Mouse (Mus musculus) brain, adult 2 months (tissue): Measurements from ENCODE around the gene 1700001J03Rik.
A peak's percentile ranks its signal among the peaks of the same experiment; 100 is the strongest.
"Not testable (repeated sequence)": the region's sequence is repeated elsewhere in the genome, so short reads cannot be mapped to it uniquely, and the experiment has no call there.

Experiments
- DNase-seq: peaks from one replicate; pipeline ENCODE4 v3.0.0; 2011; ENCODE audit warnings: low read depth, low spot score

Gene 1700001J03Rik

DNA sequence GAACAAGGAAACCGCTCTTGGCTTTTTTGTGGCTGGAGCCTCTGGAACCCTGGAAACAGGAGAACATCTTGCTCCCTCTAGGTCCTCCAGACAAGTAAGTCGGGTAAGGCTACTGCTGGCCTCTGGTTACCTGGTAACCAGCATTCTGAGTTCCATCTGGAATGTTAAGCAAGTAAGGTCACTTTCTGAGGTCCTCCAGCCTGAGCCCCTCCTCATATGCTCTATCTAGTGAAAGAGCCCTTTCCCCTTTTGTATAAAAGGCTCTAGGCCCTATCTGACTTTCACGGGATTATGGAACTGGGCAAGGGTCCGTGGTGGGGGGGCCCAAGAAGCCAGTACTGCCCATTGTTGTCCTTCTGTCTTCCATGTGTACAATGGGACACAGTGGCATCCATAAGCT lies at the start of gene 1700001J03Rik:
TSS of gene 1700001J03Rik (minus strand) at position 101 of the 400 bp plus-strand sequence.
- DNase-seq: not testable (repeated sequence)

DNA sequence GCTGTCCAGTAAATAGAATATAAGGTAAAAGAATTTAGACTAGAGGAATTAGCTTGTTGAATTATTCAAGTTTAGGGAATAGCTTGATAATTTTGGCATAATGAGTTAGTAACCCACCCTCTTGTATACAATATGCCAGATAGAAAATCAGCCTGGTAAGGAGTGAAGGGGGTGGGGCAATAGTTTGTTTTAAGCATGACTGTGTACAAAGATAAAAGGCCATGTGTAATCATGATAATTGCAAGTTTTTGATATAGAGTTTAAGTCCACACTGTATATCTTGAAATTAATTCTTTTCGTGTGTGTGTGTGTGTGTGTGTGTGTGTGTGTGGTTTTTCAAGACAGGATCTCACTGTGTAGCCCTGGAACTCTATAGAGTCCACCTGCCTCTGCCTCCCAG lies 49.2 kb upstream of the 1700001J03Rik start:
- DNase-seq: no peak

DNA sequence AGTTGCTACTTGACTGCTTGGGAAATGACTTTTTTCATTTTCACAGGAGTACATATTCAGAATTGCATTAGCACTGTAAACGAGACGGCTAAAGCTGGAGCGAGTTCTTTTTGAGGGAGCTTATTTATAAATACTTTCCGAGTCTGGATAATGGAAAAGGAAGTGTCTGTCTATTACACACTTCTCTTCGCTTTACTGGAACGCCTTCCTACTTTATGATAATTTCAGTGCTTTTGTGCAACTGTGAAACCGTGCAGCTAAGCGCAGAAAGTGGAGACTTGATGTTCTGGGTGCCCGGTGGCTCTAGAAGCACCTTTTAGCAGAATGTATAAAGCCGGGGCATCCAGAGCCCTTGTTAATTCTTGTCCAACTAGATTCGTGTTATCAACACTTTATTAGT lies 47.7 kb upstream of the 1700001J03Rik start:
- no peak for DNase-seq

DNA sequence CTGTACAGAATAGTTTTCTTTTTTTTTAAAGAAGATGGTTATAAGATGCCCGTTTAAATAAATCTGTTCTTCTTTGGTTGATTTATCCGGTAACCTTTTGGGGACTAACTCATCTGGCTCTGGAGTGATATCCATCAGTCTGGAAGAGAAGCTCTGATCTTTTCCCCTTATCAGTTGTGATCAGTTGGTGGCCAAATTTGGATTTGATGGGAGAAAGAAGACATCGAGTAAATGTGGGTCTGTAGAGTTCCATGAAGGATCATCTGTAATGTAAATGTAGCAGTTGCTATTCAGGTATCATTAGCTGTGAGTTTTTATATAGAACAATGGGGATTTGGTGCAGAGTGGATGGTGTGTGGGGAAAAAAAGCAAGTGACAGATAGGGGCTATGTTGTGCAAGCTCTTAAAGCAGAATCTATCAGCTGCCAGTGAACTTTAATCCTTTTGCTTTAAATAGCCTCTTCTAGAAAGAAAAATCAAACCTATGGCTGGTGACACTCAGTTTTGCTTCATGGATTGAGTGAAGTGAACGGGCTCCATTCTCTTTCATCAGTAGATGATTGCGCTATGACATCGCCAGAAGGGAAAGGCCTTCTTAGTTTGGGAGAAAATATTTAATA lies 47.1 kb upstream of the 1700001J03Rik start:
- no peak for DNase-seq

DNA sequence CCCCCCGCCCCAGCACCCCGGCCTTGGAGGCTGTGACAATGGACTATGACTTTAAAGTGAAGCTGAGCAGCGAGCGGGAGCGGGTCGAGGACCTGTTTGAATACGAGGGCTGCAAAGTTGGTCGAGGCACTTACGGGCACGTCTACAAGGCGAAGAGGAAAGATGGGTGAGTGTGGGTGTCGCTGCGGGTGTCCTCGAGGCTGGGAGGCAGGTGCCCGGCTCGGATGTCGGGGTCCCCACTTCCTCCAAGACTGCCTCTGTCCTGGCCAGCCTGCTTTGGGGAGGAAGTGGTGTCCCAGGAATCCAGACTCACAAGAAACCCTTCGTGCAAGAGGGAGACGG lies 46.5 kb upstream of the 1700001J03Rik start:
- peak; percentile 40 for DNase-seq

DNA sequence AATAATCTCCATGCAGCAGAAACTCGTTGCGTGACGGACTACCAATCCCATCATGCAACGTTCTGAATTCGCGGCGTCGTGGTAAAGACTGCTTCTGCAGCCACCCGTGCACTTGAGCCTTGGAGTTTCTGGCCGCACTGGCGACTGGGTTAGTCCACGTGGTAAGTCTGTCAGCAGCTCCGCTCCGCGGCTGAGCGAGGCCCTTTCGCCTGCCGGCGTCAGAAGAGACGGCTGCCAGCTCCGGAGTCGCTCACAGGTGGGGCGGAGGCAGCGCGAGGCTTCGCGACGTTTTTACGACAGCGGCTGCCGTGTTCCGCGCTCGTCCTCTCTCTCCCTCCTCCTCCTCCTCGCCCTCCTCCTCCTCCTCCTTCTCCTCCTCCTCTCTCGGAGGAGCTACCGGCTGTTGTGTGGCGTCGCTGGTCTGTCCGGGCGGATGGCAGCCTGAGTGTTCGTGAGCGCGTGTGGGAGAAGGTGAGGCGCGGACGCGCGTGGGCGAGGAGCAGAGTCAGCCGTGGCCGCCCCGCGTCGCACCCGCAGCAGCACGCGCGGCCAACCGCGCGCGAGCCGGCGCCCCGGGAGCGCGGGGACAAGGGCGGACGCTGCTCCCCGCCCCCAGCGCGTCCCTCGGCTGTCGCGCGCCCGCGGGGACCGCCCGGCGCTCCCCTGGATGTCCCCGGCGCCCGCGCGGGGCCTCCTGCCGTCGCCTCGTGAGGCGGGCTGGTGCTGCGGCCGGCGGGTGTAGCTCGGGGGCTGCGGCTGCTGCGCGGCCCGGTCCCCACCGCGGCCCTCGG lies 46.0 kb upstream of the 1700001J03Rik start, which contains the start of gene Cdk8:
TSS of gene Cdk8 (plus strand) at position 367 of the 791 bp plus-strand sequence.
- DNase-seq: peak; percentile 99

DNA sequence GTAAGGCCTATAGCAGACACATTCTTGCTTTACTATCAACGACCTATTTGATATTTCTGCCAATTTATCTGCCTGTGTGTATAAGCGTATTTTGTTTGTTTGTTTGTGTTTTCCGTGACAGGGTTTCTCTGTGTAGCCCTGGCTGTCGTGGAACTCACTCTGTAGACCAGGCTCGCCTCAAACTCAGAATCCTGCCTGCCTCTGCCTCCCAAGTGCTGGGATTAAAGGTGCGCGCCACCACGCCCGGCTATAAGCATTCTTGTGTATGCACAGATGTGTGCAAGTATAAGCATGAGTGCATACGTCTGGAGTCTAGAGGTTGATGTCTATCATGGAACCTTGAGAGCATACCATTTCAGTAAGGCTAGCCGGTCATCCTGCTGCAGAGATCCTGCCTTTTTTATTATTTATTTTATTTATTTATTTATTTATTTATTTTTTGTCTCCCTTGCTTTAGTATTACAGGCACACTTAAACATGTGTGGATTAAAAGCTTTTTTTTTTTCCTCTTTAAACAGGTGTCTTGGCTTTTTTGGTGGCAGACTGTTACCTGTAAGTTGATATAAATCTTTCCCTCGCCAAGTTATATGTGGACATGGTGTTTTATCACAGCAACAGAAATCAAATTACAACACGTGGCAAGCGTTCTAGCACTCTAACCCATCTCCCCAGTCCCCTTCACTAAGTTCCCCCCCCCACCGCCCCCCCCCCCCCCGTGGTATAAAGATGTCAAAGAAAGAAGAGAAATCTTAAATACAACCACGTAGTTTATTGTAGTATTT lies 45.0 kb upstream of the 1700001J03Rik start:
- no peak for DNase-seq

DNA sequence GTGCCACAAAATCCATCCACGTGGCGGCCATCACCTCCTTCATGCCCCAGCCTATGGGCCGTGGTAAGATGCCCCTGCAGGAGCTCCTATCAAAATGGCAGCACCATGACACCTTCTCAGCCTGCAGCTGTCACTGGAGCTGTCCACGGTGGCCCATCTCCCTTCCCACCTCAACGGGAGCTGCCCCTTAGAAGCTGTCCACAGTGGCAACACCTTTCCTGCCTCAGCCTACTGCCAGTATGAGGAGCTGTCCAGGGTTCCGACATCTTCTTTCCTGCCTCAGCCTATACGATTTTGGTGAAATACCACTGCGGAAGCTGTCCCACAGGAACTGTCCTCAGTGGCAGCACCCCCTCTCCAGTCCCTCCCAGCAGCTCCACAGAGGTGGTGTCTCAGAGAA lies 42.4 kb upstream of the 1700001J03Rik start:
- DNase-seq: no peak

DNA sequence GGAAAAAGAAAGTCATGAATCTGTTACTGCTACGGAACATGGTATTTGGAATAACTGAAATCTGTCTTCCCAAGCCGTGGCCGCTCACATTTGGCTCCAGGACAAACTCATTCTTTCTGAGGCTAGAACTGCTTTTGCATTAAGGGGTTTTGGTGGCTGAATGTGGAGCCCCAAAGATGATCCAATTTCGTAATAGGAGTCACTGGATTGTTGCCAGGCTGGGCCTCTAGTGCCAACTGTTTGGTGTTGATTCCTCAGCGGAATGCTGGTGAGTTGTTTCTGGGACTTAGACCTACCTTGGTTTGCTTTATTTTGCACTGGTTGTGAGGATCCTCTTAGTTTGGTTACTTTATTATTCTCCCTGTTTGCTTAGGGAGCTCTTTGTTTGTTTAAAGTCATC lies 38.7 kb upstream of the 1700001J03Rik start:
- no peak for DNase-seq

DNA sequence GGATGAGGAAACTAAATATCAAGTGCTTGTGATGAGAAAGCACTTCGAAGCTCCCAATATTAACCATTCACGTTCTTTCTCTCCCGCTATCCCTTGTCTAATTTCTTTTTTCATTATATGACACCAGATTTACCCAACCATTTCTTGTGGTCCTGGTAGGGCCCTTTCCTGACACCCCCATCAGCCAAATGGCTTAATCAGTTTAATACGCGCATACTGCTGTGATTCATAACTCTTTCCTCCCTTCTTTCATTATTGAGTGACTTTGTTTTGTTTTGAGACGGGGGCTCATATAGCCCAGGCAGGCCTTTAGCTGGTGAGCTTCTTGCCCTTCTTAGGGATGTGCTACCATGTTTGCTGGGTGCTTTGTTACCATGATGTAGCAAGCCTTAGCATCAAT lies 36.6 kb upstream of the 1700001J03Rik start:
- no peak for DNase-seq

DNA sequence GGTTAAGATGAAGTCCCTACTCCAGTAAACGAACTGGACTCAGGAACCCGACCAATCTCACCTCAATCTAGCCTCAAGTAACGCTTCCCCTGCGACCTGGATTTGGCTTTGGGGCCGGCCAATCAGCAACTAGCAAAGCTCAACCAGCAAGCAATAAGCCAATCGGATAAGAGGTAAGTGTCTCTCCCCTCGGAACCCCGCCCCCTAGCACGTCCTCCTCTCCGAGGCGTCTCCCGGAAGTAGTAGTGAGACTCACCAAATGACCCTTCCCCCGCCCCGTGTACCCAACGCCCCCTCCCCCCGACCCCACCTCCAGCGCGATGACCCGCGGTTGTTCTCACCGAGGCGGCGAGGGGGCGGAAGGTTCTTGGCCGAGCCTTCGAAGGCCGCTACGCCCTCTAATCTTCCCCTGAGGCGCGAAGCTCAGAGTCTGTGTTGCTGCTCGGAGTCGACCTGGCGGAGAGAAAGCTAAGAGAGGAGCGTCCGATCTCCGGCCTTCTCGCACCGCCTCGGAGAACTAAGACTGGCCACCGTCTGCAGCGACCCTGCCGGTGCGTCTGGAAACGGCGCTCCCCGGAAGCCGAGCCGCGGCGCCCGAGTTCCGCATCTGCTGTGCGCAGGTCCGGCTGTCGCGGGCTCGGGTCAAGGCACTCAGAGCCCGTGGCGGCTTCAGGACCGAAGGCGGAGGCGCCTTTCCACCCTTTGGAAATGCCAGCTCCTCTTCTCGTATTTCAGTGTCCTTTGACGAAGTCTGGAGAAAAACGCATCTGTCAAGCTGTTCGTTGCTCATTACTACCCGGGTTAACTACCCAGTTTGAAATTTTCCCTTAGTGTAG lies 36.0 kb upstream of the 1700001J03Rik start, which contains the start of gene Rnf6:
TSS of gene Rnf6 (minus strand) at position 677 of the 836 bp plus-strand sequence.
- peak; percentile 98 for DNase-seq

DNA sequence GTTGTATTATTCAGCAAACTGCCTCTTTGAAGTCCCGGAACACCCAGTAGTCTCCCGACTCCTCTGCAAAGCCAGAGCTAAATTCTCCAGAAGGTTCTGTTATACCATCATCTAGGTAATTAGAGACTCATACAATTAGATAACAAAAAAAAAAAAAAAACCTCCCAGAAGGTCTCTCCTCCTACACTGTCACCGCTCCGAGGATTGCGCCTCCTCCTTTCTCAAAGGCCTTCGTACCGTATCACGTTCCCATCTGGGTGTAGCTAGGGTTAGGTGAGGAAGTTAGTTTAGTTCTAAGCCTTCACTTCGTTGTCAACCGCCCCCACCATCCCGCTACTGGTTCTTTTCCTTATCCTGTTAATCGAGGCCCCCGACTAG lies 35.4 kb upstream of the 1700001J03Rik start:
- no peak for DNase-seq

DNA sequence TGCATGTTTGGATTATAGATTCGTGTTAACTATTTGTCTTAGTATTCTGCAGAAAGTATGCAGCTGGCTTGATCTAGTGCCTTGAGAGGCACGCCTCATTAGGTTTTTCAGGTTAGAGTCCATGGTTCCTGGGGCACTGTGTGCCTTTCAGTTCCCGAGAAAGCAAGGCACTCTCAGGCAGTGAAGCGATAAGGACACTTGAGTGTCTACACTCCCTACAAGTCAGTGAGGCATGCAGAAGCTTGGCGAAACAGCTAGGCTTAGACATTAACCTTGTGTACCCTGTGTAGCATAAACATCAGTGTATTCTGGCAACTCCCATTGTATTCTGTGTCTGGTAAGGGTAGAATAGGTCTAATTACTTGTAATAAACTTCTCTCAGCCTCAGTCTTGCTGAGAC lies 20.4 kb upstream of the 1700001J03Rik start:
- DNase-seq: no peak

DNA sequence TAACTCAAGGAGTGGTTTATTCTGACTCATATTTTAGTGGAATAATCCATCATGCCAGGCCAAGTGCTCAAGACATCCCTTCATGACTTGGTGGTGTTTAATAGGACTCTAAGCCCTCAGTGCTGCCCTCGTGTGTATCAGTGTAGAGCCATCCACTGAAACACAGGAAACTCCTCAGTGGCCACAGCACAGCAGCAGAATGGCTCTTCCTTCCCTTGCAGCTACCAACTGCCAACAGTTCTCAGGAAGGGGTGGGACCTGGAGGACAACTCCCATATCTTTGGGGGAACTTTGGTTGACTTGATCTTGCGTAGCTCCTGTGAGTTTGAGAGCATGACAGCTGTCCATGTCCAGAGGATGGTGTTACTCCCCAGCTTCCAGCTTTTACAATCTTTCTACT lies 18.8 kb upstream of the 1700001J03Rik start:
- DNase-seq: no peak

DNA sequence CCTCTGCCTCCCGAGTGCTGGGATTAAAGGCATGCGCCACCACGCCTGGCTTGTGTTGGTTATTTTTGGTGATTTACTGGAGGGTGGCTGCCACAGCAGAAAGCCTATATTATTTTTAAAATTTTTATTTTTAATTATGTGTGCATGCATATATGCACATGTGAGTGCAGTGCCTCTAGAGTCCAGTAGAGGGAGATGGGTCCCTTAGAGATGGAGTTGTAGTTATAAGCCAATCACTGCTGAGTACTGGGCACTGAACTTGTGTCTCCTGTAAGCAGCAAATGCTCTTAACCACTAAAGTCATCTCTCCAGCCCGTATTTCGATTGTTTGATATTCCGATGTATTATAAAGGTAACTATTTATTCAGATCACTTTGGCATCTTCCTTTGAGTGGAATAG lies 15.5 kb upstream of the 1700001J03Rik start:
- DNase-seq: no peak

DNA sequence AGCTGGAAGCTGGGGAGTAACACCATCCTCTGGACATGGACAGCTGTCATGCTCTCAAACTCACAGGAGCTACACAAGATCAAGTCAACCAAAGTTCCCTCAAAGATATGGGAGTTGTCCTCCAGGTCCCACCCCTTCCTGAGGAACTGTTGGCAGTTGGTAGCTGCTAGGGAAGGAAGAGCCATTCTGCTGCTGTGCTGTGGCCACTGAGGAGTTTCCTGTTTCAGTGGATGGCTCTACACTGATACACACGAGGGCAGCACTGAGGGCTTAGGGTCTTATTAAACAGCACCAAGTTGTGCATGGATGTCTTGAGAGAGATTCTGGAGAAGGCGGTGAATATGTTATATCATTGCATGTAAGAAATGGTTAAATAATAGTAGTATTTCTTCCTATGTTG lies 14.4 kb upstream of the 1700001J03Rik start:
- no peak for DNase-seq

DNA sequence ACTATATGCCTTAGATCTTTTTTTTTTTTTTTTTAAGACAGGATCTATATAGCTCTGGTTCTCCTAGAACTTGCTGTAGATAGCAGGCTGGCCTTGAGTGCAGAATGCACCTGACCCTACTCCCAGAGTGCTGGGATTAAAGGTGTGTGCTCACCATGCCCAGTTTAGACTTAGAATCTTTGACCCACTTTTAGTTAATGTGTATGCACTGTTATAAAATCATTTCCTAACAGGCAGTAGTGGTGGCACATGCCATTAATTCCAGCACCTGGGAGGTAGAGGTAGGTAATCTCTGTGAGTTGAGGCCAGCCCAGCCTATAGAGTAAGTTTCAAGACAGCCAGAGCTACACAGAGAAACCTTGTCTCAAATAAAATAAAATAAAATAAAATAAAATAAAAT lies 14.0 kb upstream of the 1700001J03Rik start:
- DNase-seq: no peak

DNA sequence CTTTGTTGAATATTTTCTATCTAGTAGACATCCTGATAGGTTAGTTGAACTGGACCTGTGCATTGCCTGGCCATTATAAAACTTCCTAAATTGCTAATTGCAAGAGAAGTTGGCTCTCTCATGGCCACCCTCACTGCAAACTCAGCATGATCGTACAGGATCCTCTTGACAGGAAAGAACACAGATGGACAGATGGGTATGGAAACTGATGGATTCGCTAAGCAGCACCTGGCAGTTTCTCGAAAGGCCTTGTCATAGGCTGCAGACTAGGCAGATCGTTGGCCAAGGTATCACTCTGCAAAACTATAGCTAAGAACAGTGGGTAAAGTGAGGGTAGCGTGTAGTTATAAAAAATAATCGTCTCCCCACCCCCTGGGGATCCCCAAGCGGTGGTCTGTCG lies 8.3 kb upstream of the 1700001J03Rik start:
- no peak for DNase-seq

DNA sequence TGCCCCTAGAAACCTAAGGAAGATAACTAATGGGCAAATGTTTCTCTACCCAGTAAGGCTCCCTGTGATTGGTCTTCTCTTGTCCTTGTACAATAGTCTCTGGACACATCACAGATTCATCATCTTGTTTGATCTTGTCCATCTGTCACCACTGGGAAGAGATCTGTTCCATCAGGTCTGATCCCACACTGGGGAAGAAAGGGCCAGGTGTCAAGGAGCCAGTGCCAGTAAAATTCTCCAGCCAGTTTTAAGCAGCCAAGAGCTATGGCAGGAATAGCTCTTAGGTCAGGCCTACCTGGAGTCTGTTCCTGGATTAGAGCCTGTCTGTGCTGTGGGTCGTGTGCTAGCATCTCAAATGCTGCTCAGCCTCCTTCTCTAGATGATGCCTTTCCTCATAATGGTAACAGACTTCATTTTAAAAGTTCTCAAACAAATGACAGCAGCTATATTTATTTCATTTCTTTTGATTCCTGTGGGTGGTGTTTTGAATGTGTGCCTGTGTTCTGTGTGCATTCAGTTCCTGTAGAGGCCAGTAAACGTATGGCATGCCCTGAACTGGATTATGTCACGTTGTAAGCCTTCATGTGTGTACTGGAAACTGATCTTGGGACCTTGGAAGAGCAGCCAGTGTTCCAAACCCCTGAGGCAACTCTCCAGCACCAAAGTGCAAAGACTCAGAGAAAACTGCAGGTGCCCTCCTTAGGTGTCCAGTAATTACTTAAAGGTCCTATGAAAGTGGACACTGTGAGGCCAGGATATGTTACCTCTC lies 5.6 kb upstream of the 1700001J03Rik start:
- peak; percentile 96 for DNase-seq

DNA sequence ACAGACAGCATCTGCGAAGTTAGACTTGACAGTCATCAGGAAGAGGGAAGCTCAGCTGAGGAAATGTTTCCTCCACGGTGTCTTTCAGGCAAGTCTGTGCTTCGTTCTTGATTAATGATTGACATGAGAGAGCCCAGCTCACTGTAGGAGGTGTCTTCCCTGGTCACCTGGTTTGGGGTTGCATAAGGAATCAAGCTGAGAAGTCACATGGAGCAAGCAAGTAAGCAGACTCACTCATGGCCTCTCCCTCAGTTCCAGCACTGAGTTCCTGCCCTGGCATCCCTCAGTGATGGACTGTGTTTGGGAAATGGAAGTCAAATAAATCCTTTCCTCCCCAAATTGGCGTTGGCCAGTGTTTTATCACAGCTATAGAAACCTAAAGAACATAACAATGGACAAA lies 5.0 kb upstream of the 1700001J03Rik start:
- peak; percentile 39 for DNase-seq

DNA sequence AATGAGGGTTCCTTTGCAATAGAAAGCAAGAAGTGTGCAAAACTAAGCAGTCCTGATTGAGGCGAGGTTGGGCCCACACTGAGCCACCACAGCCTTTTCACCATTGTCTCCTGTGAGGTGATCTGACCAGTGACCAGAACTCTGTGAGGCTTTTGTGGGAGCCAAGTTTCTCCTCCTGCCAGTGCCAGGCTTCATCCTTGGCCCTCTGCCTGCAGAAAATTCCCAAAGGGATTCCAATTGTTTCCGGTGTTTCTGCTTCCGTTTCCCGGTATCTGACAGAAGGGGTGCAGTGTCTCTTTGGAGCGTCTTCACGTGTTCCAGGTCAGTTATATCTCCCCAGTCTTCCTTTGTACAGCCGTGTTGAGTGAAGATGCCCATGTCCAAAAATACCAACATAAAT lies 3.6 kb upstream of the 1700001J03Rik start:
- no peak for DNase-seq
